Mouse (Mus musculus) myocyte (in vitro differentiated cells): Measurements from ENCODE around the gene Sipa1l1. TPM values are rescaled to one million over a fixed set of nuclear protein-coding genes. Genes with fewer than 3 reads are reported as not detected.

Experiments used
- H3K27me3 ChIP-seq: one replicate; pipeline ENCODE4 v1.6.1; 2011; ENCODE audit not compliant: control insufficient read depth, insufficient read depth, insufficient read length
- H3K36me3 ChIP-seq: one replicate; pipeline ENCODE4 v1.6.1; 2011; ENCODE audit not compliant: control insufficient read depth, insufficient read depth
- H3K4me2 ChIP-seq: one replicate; pipeline ENCODE4 v1.6.1; 2011; ENCODE audit warnings: low read depth, control low read depth
- H3K4me3 ChIP-seq: one replicate; pipeline ENCODE4 v1.5.1; 2011; ENCODE audit warnings: mild to moderate bottlenecking, control low read depth, moderate library complexity
- H3K79me2 ChIP-seq: one replicate; pipeline ENCODE4 v1.6.1; 2011; ENCODE audit not compliant: control insufficient read depth, insufficient read depth
- H3ac ChIP-seq: one replicate; pipeline ENCODE4 v1.6.1; 2011; ENCODE audit not compliant: control insufficient read depth, insufficient read length
- CEBPB ChIP-seq: IDR thresholded peaks from 2 replicates; pipeline ENCODE4 v1.6.1; 2011; ENCODE audit warnings: mild to moderate bottlenecking, moderate library complexity; ENCODE audit not compliant: poor library complexity, insufficient read depth, severe bottlenecking
- E2F4 ChIP-seq: IDR thresholded peaks from one replicate; pipeline ENCODE4 v1.6.1; 2011; ENCODE audit warnings: mild to moderate bottlenecking, control low read depth, moderate library complexity; ENCODE audit not compliant: insufficient read depth
- MAX ChIP-seq: IDR thresholded peaks from one replicate; pipeline ENCODE4 v1.6.1; 2011; ENCODE audit warnings: low read depth, mild to moderate bottlenecking, control low read depth
- MYOD1 ChIP-seq, 3 experiments: IDR thresholded peaks; one replicate each; pipeline ENCODE4 v1.6.1; 2011; ENCODE audit warnings: control low read depth in 2 of 3, low read depth in 2 of 3, mild to moderate bottlenecking in 2 of 3, moderate library complexity in 1 of 3; ENCODE audit not compliant: insufficient read length in 2 of 3, control insufficient read depth in 1 of 3
- MYOG ChIP-seq, 3 experiments: IDR thresholded peaks; one replicate each; pipeline ENCODE4 v1.6.1; 2011; ENCODE audit warnings: control low read depth in 2 of 3, low read depth in 2 of 3, mild to moderate bottlenecking in 2 of 3; ENCODE audit not compliant: insufficient read length in 2 of 3, control insufficient read depth in 1 of 3, insufficient read depth in 1 of 3
- POLR2A ChIP-seq: IDR thresholded peaks from one replicate; pipeline ENCODE4 v1.6.1; 2011; ENCODE audit warnings: low read depth, mild to moderate bottlenecking, control low read depth, moderate library complexity; ENCODE audit not compliant: insufficient read length
- POLR2AphosphoS2 ChIP-seq: IDR thresholded peaks from one replicate; pipeline ENCODE4 v1.6.1; 2011; ENCODE audit warnings: low read depth, control low read depth; ENCODE audit not compliant: insufficient read length
- REST ChIP-seq: IDR thresholded peaks from one replicate; pipeline ENCODE4 v1.6.1; 2011; ENCODE audit warnings: mild to moderate bottlenecking, control low read depth, moderate library complexity; ENCODE audit not compliant: insufficient read depth, insufficient read length
- SRF ChIP-seq: IDR thresholded peaks from one replicate; pipeline ENCODE4 v1.6.1; 2011; ENCODE audit warnings: low read depth; ENCODE audit not compliant: control insufficient read depth, insufficient read length
- TCF12 ChIP-seq: IDR thresholded peaks from one replicate; pipeline ENCODE4 v1.6.1; 2011; ENCODE audit warnings: mild to moderate bottlenecking, control low read depth; ENCODE audit not compliant: poor library complexity, insufficient read depth, severe bottlenecking
- TCF3 ChIP-seq: IDR thresholded peaks from one replicate; pipeline ENCODE4 v1.6.1; 2011; ENCODE audit warnings: low read depth, control low read depth; ENCODE audit not compliant: insufficient read length
- USF1 ChIP-seq: IDR thresholded peaks from one replicate; pipeline ENCODE4 v1.6.1; 2011; ENCODE audit warnings: low read depth, mild to moderate bottlenecking, control low read depth, moderate library complexity
- polyA plus RNA-seq: library from polyadenylated mRNA; unstranded; fragments of >200 nt; fragmentation: generic; extraction: Trizol; gene quantifications from one replicate; pipeline ENCODE4 v1.2.1, GENCODE M21; 2012; ENCODE audit warnings: missing spikeins

Sipa1l1 gene
- 22.5 TPM for polyA plus RNA-seq

DNA sequence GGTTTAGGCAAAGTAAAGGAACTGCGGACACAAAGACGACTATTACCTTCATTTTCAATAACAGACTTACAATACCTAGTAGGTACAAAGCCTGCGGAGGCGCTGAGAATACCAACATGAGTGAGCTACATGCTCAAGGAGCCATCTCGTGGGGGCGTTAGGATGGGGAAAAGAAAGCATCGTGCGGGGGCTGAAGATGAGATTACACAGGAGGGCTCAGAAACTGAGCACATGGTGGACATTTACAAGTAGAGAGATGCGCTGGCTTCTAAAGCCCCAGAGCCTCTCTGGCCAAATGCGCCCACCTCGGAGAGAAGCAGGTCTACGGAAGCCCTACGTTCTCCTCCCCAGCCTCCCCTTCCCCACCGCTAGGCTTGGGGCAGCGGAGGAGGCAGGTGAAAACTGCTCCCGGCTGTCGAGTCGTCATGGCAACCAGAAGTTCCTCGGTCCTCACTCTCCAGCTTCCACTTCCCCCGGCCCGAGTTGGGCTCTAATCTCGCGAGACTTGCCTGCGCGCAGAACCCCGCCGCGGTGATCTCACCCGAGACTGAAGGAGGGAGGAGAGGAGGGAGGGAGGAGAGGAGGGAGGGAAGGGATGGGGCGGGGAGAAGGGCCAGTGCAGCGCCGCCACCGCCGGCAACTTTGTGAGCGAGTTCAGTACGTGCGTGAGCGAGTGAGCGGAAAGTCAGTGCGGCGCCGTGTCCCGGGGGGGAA is at the start of gene Sipa1l1:
TSS of gene Sipa1l1 (plus strand) at position 501 of the 714 bp plus-strand sequence.
- TF ChIP-seq REST (no peak), POLR2AphosphoS2 (peak; percentile 86), SRF (no peak), TCF12 (no peak), MYOD1 (IDR thresholded peaks at IDR 0.05; ENCODE audit: control insufficient read depth in 1 of 3, insufficient read length in 2 of 3, low read depth in 2 of 3) (no peak), E2F4 (peak; percentile 10), MYOG (IDR thresholded peaks at IDR 0.05; ENCODE audit: control insufficient read depth in 1 of 3, insufficient read depth in 1 of 3, insufficient read length in 2 of 3, low read depth in 2 of 3) (no peak), TCF3 (no peak), MAX (no peak), CEBPB (no peak), USF1 (no peak), POLR2A (peak; percentile 93)
- peak within 1 kb of the TSS; percentile 63 for H3K4me3 ChIP-seq
- no peaks in the 10 kb centered on the region for H3K27me3 ChIP-seq
- H3ac ChIP-seq: peak within 1 kb of the TSS; percentile 88
- H3K79me2 ChIP-seq: peaks cover 29% of the 10 kb centered on the region
- peak within 1 kb of the TSS; percentile 89 for H3K4me2 ChIP-seq
- H3K36me3 ChIP-seq: no peaks in the 10 kb centered on the region

GRCm38 (mm10) chr12:82121947-82122346 is 47.2 kb upstream of the Sipa1l1 start:
- Histone ChIP-seq H3K27me3 (no peaks in the 10 kb centered on the region), H3K4me2 (peak overlapping the region; percentile 86), H3K79me2 (no peaks in the 10 kb centered on the region), H3ac (no peak overlapping the region), H3K36me3 (no peaks in the 10 kb centered on the region), H3K4me3 (no peak overlapping the region)
- TF ChIP-seq USF1 (no peak), POLR2AphosphoS2 (no peak), MAX (no peak), TCF12 (no peak), MYOG (IDR thresholded peaks at IDR 0.05; ENCODE audit: control insufficient read depth in 1 of 3, insufficient read depth in 1 of 3, insufficient read length in 2 of 3, low read depth in 2 of 3) (no peak), E2F4 (no peak), POLR2A (no peak), TCF3 (no peak), SRF (no peak), CEBPB (no peak)

DNA sequence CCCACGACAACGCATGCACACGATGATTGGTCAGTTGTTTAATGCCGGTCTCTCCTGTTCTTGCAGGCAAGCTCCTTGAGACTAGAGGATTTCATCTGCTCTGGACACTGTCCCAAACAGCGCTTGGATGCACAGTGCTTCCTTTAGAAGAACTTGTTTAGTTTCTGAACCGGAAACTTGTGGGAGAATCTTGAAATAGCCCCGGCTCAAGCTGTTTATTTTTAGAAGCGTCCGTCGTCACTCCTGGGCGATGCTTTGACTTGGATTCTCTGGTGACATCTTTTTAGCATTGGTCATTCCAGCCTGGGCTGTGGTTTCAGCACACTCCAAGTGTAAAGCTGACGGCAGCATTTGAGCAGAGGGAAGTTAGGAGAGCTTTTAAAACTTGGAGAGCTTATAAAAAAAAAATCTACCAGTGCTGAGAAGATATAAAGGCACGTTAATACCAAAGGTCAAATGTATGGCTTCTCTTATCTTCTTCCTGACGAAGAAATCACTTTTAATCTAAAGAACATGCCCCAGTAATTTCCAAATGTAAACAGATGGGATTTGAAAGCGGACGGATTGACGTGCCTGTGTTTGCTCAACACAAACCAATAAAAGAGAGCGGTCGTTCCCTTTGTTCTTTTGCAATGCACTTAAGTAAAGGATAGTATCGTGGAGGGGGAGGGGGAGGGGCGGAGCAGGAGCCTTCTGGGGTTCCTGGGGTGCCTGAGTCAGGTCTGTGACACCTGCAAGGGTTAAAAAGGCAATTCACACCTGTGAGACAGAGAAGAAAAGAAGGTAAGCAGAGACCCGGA is 46.5 kb upstream of the Sipa1l1 start:
- H3ac ChIP-seq: no peak overlapping the region
- peak overlapping the region; percentile 86 for H3K4me2 ChIP-seq
- H3K4me3 ChIP-seq: no peak overlapping the region
- TF ChIP-seq MYOD1 (IDR thresholded peaks at IDR 0.05; ENCODE audit: control insufficient read depth in 1 of 3, insufficient read length in 2 of 3, low read depth in 2 of 3) (no peak), USF1 (no peak), POLR2A (no peak), CEBPB (0 out of 2 replicates have a peak, but pooled peaks have one; percentile 6)
- no peaks in the 10 kb centered on the region for H3K79me2 ChIP-seq
- H3K27me3 ChIP-seq: no peaks in the 10 kb centered on the region
- H3K36me3 ChIP-seq: no peaks in the 10 kb centered on the region

DNA sequence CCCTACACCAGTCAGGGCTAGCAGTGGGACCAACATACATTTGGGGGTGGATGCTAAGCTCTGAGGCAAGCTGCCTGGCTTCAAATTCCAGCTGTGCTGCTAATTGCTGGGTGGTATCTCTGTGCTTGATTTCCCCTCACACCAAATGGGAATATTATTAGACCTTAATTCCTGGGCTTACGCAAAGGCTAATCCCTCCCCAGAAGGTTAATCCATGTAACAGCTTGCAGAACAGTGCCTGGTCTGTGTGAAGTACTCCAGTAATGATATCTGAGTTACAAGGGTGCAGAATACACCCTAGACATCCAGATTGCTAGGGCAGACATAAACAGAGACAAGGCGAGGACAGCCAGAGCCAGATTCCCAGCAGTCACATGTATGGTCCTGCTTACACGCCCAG is 42.3 kb upstream of the Sipa1l1 start:
- Histone ChIP-seq H3K4me2 (no peak overlapping the region), H3K4me3 (no peak overlapping the region), H3K36me3 (no peaks in the 10 kb centered on the region), H3K27me3 (no peaks in the 10 kb centered on the region), H3ac (no peak overlapping the region), H3K79me2 (no peaks in the 10 kb centered on the region)
- no peak for TF ChIP-seq REST
- no peak for TF ChIP-seq POLR2AphosphoS2
- TF ChIP-seq POLR2A: no peak
- TF ChIP-seq MYOD1 (IDR thresholded peaks at IDR 0.05; ENCODE audit: control insufficient read depth in 1 of 3, insufficient read length in 2 of 3, low read depth in 2 of 3): no peak
- no peak for TF ChIP-seq TCF3
- TF ChIP-seq E2F4: no peak
- no peak for TF ChIP-seq MAX
- TF ChIP-seq CEBPB: no peak
- no peak for TF ChIP-seq TCF12
- no peak for TF ChIP-seq SRF
- no peak for TF ChIP-seq MYOG (IDR thresholded peaks at IDR 0.05; ENCODE audit: control insufficient read depth in 1 of 3, insufficient read depth in 1 of 3, insufficient read length in 2 of 3, low read depth in 2 of 3)
- TF ChIP-seq USF1: no peak
